20 mouse cellular contexts compared by ENCODE assay signal in the genomic region with DNA sequence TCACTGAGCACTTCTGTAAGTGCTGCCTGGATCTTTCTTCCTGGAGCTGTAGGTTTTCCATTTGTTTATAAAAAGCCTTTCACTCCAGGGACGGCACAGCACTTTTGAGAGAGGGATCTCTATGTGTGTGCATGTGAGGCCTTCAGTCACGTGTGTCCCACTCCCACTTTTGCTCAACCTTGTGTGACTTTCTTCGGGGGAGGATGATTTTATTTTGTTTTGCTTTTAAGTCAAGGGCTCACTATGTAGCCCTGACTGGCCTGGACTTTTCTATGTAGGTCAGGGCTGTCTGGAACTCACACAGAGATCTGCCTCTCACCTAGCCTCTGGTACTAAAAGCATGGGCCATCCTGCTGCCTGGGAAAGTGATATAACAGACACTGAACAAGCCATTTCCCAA.
"Had no signal": no experiment of that assay in that cellular context is flagged by ENCODE, and none has a peak within 500 bp of the region (broad histone marks: within the 10 kb centered on the region; RNA-seq: fewer than 3 reads in every experiment).

No protein-coding gene starts in this region.

- H3K9ac ChIP-seq: liver, embryonic 13.5 days; midbrain, embryonic 13.5 days; neural tube, embryonic 13.5 days; stomach, embryonic 15.5 days had no signal

- H3K27ac ChIP-seq: kidney, postnatal 0 days; left cerebral cortex, adult 2 months; liver, embryonic 13.5 days; midbrain, embryonic 10.5 days; midbrain, embryonic 13.5 days; neural tube, embryonic 13.5 days; stomach, embryonic 15.5 days had no signal

- DNase-seq: kidney, adult 18-20 months; kidney, postnatal 36 days; layer of hippocampus, postnatal 36 days; liver, embryonic 13.5 days; lung, adult 2 months; lung, postnatal 36 days; retina, postnatal 1 day; right cerebral cortex, postnatal 25 days; spleen, adult 18-20 months; thymus, adult 18-20 months; thymus, postnatal 36 days had no signal

- ATAC-seq: midbrain, embryonic 13.5 days; midbrain, embryonic 16.5 days had no signal

- H3K4me1 ChIP-seq: midbrain, embryonic 13.5 days; neural tube, embryonic 13.5 days had no signal

- H3K4me3 ChIP-seq: left cerebral cortex, adult 2 months; liver, embryonic 13.5 days; megakaryocyte, embryonic 14.5 days; midbrain, embryonic 10.5 days; midbrain, embryonic 13.5 days; myocyte; neural tube, embryonic 13.5 days; stomach, embryonic 15.5 days had no signal

- H3K27me3 ChIP-seq: liver, embryonic 13.5 days; megakaryocyte, embryonic 14.5 days; midbrain, embryonic 13.5 days; neural tube, embryonic 13.5 days; stomach, embryonic 15.5 days had no signal

- H3K4me2 ChIP-seq: liver, embryonic 13.5 days; midbrain, embryonic 13.5 days; neural tube, embryonic 13.5 days; stomach, embryonic 15.5 days had no signal

- H3K36me3 ChIP-seq: midbrain, embryonic 10.5 days; neural tube, embryonic 13.5 days had no signal

- H3K9me3 ChIP-seq: liver, embryonic 13.5 days; megakaryocyte, embryonic 14.5 days; midbrain, embryonic 10.5 days; midbrain, embryonic 13.5 days; neural tube, embryonic 13.5 days; stomach, embryonic 15.5 days had no signal
